Mouse (Mus musculus): ENCODE data around the gene Rbx1. TPM values are rescaled to one million over a fixed set of nuclear protein-coding genes. Genes with fewer than 3 reads are reported as not detected.
A peak's percentile ranks its signal among the peaks of the same experiment; 100 is the strongest.

Gene Rbx1
- polyA plus RNA-seq, 1 experiment, result 32.9 TPM

GRCm38 (mm10) chr15:81431195-81431594 is 34.9 kb upstream of the Rbx1 start:
- DNase-seq (ENCODE audit: low read depth in 1 of 2, low spot score in 2 of 2), result no peak

GRCm38 (mm10) chr15:81438345-81438744 is 27.8 kb upstream of the Rbx1 start:
- no peak overlapping the region for H3K27ac ChIP-seq (ENCODE audit: insufficient read depth, low read length)
- DNase-seq (ENCODE audit: low read depth in 1 of 2, low spot score in 2 of 2), result no peak
- H3K27me3 ChIP-seq (ENCODE audit: control insufficient read depth, insufficient read depth, low read length), result no peaks in the 10 kb centered on the region
- no peaks in the 10 kb centered on the region for H3K4me1 ChIP-seq (ENCODE audit: control insufficient read depth, insufficient read depth, insufficient read length)
- 90% methylated on average over 1 of the region's 1 CpGs for WGBS
- H3K36me3 ChIP-seq (ENCODE audit: control insufficient read depth, insufficient read depth, low read length), result peaks cover 10% of the 10 kb centered on the region
- no peak overlapping the region for H3K4me3 ChIP-seq (ENCODE audit: extremely low read depth, insufficient read depth, insufficient read length)
- TF ChIP-seq POLR2A (IDR thresholded peaks at IDR 0.05; ENCODE audit: low read depth, low read length), result no peak
- no peak for TF ChIP-seq CTCF (IDR thresholded peaks at IDR 0.05; ENCODE audit: extremely low read depth, insufficient read depth, insufficient read length, insufficient replicate concordance)

More at GRCm38 (mm10) chr15:81431195-81431594, 34.9 kb upstream of the Rbx1 start:
- H3K36me3 ChIP-seq (ENCODE audit: control insufficient read depth, insufficient read depth, low read length), result peaks cover 10% of the 10 kb centered on the region
- H3K4me3 ChIP-seq (ENCODE audit: extremely low read depth, insufficient read depth, insufficient read length), result no peak overlapping the region
- WGBS, result 84% methylated on average over 1 of the region's 1 CpGs
- TF ChIP-seq POLR2A (IDR thresholded peaks at IDR 0.05; ENCODE audit: low read depth, low read length), result no peak
- TF ChIP-seq CTCF (IDR thresholded peaks at IDR 0.05; ENCODE audit: extremely low read depth, insufficient read depth, insufficient read length, insufficient replicate concordance), result no peak
- no peaks in the 10 kb centered on the region for H3K27me3 ChIP-seq (ENCODE audit: control insufficient read depth, insufficient read depth, low read length)
- no peak overlapping the region for H3K27ac ChIP-seq (ENCODE audit: insufficient read depth, low read length)
- H3K4me1 ChIP-seq (ENCODE audit: control insufficient read depth, insufficient read depth, insufficient read length), result no peaks in the 10 kb centered on the region

- peaks cover 9% of the 10 kb centered on the region for H3K36me3 ChIP-seq (ENCODE audit: control insufficient read depth, insufficient read depth, low read length)
- no peaks in the 10 kb centered on the region for H3K4me1 ChIP-seq (ENCODE audit: control insufficient read depth, insufficient read depth, insufficient read length)
- H3K27ac ChIP-seq (ENCODE audit: insufficient read depth, low read length), result no peak overlapping the region
- H3K27me3 ChIP-seq (ENCODE audit: control insufficient read depth, insufficient read depth, low read length), result no peaks in the 10 kb centered on the region
- H3K4me3 ChIP-seq (ENCODE audit: extremely low read depth, insufficient read depth, insufficient read length), result no peak overlapping the region
- TF ChIP-seq CTCF (IDR thresholded peaks at IDR 0.05; ENCODE audit: extremely low read depth, insufficient read depth, insufficient read length, insufficient replicate concordance) (no peak), POLR2A (IDR thresholded peaks at IDR 0.05; ENCODE audit: low read depth, low read length) (no peak)
- DNase-seq (ENCODE audit: low read depth in 1 of 2, low spot score in 2 of 2), result no peak
Observed at GRCm38 (mm10) chr15:81439236-81439635, 26.9 kb upstream of the Rbx1 start.

GRCm38 (mm10) chr15:81448463-81448862 is 17.6 kb upstream of the Rbx1 start:
- Histone ChIP-seq H3K27ac (ENCODE audit: insufficient read depth, low read length) (no peak overlapping the region), H3K4me1 (ENCODE audit: control insufficient read depth, insufficient read depth, insufficient read length) (no peaks in the 10 kb centered on the region), H3K27me3 (ENCODE audit: control insufficient read depth, insufficient read depth, low read length) (no peaks in the 10 kb centered on the region), H3K36me3 (ENCODE audit: control insufficient read depth, insufficient read depth, low read length) (peaks cover 12% of the 10 kb centered on the region), H3K4me3 (ENCODE audit: extremely low read depth, insufficient read depth, insufficient read length) (no peak overlapping the region)
- no peak for TF ChIP-seq POLR2A (IDR thresholded peaks at IDR 0.05; ENCODE audit: low read depth, low read length)
- peak; percentile 27; the same call in 1 of the 2 replicates for TF ChIP-seq CTCF (IDR thresholded peaks at IDR 0.05; ENCODE audit: extremely low read depth, insufficient read depth, insufficient read length, insufficient replicate concordance)
- DNase-seq (ENCODE audit: low read depth in 1 of 2, low spot score in 2 of 2), result peak; percentile 29 to 39
- 65% methylated on average over 3 of the region's 3 CpGs for WGBS

GRCm38 (mm10) chr15:81461523-81461922 is 4.6 kb upstream of the Rbx1 start:
- H3K4me1 ChIP-seq (ENCODE audit: control insufficient read depth, insufficient read depth, insufficient read length), result no peaks in the 10 kb centered on the region
- TF ChIP-seq CTCF (IDR thresholded peaks at IDR 0.05; ENCODE audit: extremely low read depth, insufficient read depth, insufficient read length, insufficient replicate concordance) (no peak), POLR2A (IDR thresholded peaks at IDR 0.05; ENCODE audit: low read depth, low read length) (no peak)
- no peaks in the 10 kb centered on the region for H3K27me3 ChIP-seq (ENCODE audit: control insufficient read depth, insufficient read depth, low read length)
- H3K4me3 ChIP-seq (ENCODE audit: extremely low read depth, insufficient read depth, insufficient read length), result no peak overlapping the region
- 91% methylated on average over 7 of the region's 7 CpGs for WGBS
- no peak overlapping the region for H3K27ac ChIP-seq (ENCODE audit: insufficient read depth, low read length)
- no peak for DNase-seq (ENCODE audit: low read depth in 1 of 2, low spot score in 2 of 2)
- H3K36me3 ChIP-seq (ENCODE audit: control insufficient read depth, insufficient read depth, low read length), result no peaks in the 10 kb centered on the region

GRCm38 (mm10) chr15:81465016-81465660 is 958 bp upstream of the Rbx1 start:
- TF ChIP-seq CTCF (IDR thresholded peaks at IDR 0.05; ENCODE audit: extremely low read depth, insufficient read depth, insufficient read length, insufficient replicate concordance), result no peak
- no peak for TF ChIP-seq POLR2A (IDR thresholded peaks at IDR 0.05; ENCODE audit: low read depth, low read length)
- peak overlapping the region; percentile 85; the same call in 1 of the 2 replicates for H3K4me3 ChIP-seq (ENCODE audit: extremely low read depth, insufficient read depth, insufficient read length)
- H3K36me3 ChIP-seq (ENCODE audit: control insufficient read depth, insufficient read depth, low read length), result peaks cover 3% of the 10 kb centered on the region; the same call in 1 of the 2 replicates
- no peak for DNase-seq (ENCODE audit: low read depth in 1 of 2, low spot score in 2 of 2)
- no peak overlapping the region; the same call in 1 of the 2 replicates for H3K27ac ChIP-seq (ENCODE audit: insufficient read depth, low read length)
- WGBS, result 67% methylated on average over 12 of the region's 12 CpGs
- no peaks in the 10 kb centered on the region; the same call in 1 of the 2 replicates for H3K4me1 ChIP-seq (ENCODE audit: control insufficient read depth, insufficient read depth, insufficient read length)
- no peaks in the 10 kb centered on the region for H3K27me3 ChIP-seq (ENCODE audit: control insufficient read depth, insufficient read depth, low read length)

GRCm38 (mm10) chr15:81466738-81467113 is 630 bp downstream of the Rbx1 start:
- H3K4me1 ChIP-seq (ENCODE audit: control insufficient read depth, insufficient read depth, insufficient read length), result no peaks in the 10 kb centered on the region; the same call in 1 of the 2 replicates
- H3K27ac ChIP-seq (ENCODE audit: insufficient read depth, low read length), result peak overlapping the region; percentile 66
- H3K27me3 ChIP-seq (ENCODE audit: control insufficient read depth, insufficient read depth, low read length), result no peaks in the 10 kb centered on the region
- peak overlapping the region; percentile 83 for H3K4me3 ChIP-seq (ENCODE audit: extremely low read depth, insufficient read depth, insufficient read length)
- DNase-seq (ENCODE audit: low read depth in 1 of 2, low spot score in 2 of 2), result no peak
- 0% methylated on average over 15 of the region's 15 CpGs for WGBS
- peaks cover 14% of the 10 kb centered on the region for H3K36me3 ChIP-seq (ENCODE audit: control insufficient read depth, insufficient read depth, low read length)
- no peak for TF ChIP-seq POLR2A (IDR thresholded peaks at IDR 0.05; ENCODE audit: low read depth, low read length)
- TF ChIP-seq CTCF (IDR thresholded peaks at IDR 0.05; ENCODE audit: extremely low read depth, insufficient read depth, insufficient read length, insufficient replicate concordance), result no peak
